Mouse (Mus musculus) hindbrain, embryonic 11.5 days (tissue): Measurements from ENCODE around the gene Fam129b. TPM values are rescaled to one million over a fixed set of nuclear protein-coding genes. Genes with fewer than 3 reads are reported as not detected.

Experiments used
- ATAC-seq: fragments of 200-750 bp; cut with Nextera tagmentation; 2 replicates; pipeline ENCODE4 v1.8.0; 2017; ENCODE audit warnings: mild to moderate bottlenecking, moderate TSS enrichment, moderate library complexity; ENCODE audit not compliant: low FRiP score
- DNase-seq: peaks from one replicate; pipeline ENCODE4 v3.0.0-alpha.2; 2015; ENCODE audit warnings: low spot score
- H3K27ac ChIP-seq: fragments of 300-500 bp; sonication (generic); 2 replicates; pipeline ENCODE4 v1.5.1; 2014; ENCODE audit warnings: mild to moderate bottlenecking, low read depth, low read length
- H3K27me3 ChIP-seq: fragments of 300-500 bp; sonication (generic); 2 replicates; pipeline ENCODE4 v1.6.1; 2014; ENCODE audit warnings: mild to moderate bottlenecking, low read length, moderate library complexity, mixed read lengths; ENCODE audit not compliant: control insufficient read depth, insufficient read depth
- H3K36me3 ChIP-seq: fragments of 300-500 bp; sonication (generic); 2 replicates; pipeline ENCODE4 v1.6.1; 2014; ENCODE audit warnings: mild to moderate bottlenecking, low read length, moderate library complexity, mixed read lengths; ENCODE audit not compliant: control insufficient read depth, insufficient read depth
- H3K4me1 ChIP-seq: fragments of 300-500 bp; sonication (generic); replicated peaks from 2 replicates; pipeline ENCODE4 v1.6.1; 2014; ENCODE audit warnings: low read length, mixed read lengths; ENCODE audit not compliant: control insufficient read depth, insufficient read depth
- H3K4me2 ChIP-seq: fragments of 300-500 bp; sonication (generic); replicated peaks from 2 replicates; pipeline ENCODE4 v1.6.1; 2014; ENCODE audit warnings: mild to moderate bottlenecking, low read depth, low read length
- H3K4me3 ChIP-seq: fragments of 300-500 bp; sonication (generic); 2 replicates; pipeline ENCODE4 v1.5.1; 2014; ENCODE audit warnings: low read depth, low read length
- H3K9ac ChIP-seq: fragments of 300-500 bp; sonication (generic); 2 replicates; pipeline ENCODE4 v1.6.1; 2014; ENCODE audit warnings: low read depth, low read length
- H3K9me3 ChIP-seq: fragments of 300-500 bp; sonication (generic); 2 replicates; pipeline ENCODE4 v1.6.1; 2016; ENCODE audit warnings: low read length; ENCODE audit not compliant: control insufficient read depth
- WGBS: fragments of 180-500 bp; shearing (Covaris S2); extraction: QIAGEN DNeasy Blood & Tissue Kit; methylation state at CpG from one replicate; pipeline ENCODE4 v1.1.7; 2014; 5-methylcytosine and 5-hydroxymethylcytosine counted together
- polyA plus RNA-seq: library from polyadenylated mRNA; unstranded; fragments of >200 nt; fragmentation: Nextera tagmentation; extraction: Ambion mirVana; gene quantifications from 2 replicates; pipeline ENCODE4 v1.2.1, GENCODE M21; 2014

Gene Fam129b
- polyA plus RNA-seq, 1 experiment from 2014 or later: 11.6 TPM

DNA sequence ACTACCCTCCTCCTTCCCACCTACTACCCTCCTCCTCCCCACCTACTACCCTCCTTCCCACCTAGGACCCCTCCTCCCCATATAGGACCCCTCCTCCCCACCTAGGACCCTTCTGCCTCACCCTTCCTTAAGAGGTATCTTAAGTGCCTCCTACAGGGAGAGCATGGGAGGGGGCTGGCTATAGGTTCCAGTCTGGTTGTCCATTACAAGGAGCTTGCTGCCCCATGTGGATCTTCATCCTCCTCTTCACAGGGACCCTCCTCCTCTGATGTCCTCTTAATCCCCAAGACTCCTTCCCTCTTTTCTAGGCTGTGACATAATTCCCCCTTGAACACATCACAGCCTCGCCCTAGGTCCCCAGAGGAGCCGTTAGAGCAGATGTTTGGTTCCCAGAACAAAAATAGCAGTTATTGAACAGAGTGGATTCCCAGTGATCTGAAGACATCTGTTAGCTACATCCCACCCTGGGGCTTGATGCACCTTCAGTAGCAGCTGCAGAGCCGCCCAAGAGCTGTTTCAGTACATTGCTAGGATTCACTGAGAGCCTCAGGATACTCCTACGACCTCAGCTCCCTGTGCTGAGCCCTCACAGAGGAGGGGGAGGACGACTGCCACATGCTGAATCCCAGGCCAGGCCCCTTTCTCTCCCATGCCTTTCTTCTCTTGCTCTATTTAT lies 20.0 kb upstream of the Fam129b start:
- DNase-seq (no peak), ATAC-seq (no peak)
- Histone ChIP-seq H3K9ac (no peak overlapping the region), H3K36me3 (no peaks in the 10 kb centered on the region), H3K4me1 (0 out of 2 replicates have a peak, but pooled peaks cover 4% of the 10 kb centered on the region), H3K9me3 (no peaks in the 10 kb centered on the region), H3K27me3 (peaks cover 8% of the 10 kb centered on the region), H3K4me3 (no peak overlapping the region), H3K4me2 (no peak overlapping the region), H3K27ac (no peak overlapping the region)
- 51% methylated on average over 5 of the region's 5 CpGs for WGBS

DNA sequence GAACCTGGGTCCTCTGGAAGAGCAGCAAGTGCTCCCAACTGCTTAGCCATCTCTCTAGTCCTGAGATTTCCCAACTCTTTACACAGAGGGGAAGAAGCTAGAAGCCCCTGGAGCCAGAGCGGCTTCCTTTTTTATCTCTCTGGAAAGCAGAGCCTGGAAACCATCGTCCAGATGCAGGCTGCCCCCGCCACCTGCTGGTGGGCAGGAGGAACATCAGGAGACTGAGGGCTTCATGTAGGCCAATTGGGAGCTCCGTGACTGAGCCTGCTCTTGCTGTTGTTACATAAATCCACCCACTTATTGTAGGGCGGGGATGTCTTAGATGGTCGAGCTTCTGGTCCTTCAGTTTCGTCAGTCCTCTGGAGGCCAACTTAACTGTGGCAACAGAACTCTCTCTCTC lies 18.3 kb upstream of the Fam129b start:
- Histone ChIP-seq H3K4me2 (no peak overlapping the region), H3K9ac (no peak overlapping the region), H3K4me3 (no peak overlapping the region), H3K36me3 (no peaks in the 10 kb centered on the region), H3K27me3 (peaks cover 2% of the 10 kb centered on the region; the same call in 1 of the 2 replicates), H3K4me1 (no peaks in the 10 kb centered on the region), H3K27ac (no peak overlapping the region), H3K9me3 (no peaks in the 10 kb centered on the region)
- WGBS: 2% methylated on average over 7 of the region's 7 CpGs
- DNase-seq (peak; percentile 86), ATAC-seq (no peak)

DNA sequence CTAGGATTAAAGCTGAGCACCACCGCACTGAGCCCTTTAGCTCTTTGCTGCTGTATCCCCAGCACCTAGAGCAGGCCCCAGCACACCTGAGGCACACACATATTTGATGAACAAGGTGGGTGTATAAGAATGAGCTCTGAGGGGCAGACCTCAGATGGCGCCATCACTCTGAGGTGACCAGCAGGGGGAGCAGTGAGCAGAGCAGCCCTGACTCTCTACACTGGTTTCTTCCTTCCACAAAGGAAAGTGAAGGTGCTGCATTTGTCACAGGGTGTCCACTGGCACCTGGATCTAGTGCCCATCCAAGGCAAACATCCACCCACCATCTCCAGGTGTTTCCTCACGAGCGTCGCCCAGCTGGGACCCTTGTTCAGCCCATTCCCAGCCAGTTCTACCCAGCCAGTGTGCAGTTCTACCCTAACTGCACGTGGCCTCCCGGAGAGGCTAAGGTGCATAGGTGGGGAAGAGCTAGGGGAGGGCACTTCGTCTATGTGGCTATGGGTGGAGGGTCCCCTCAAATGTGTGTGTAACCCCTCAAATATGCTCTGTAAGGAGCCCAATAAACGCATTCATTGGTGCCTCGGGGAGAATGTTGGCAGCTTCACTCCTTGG lies 16.8 kb upstream of the Fam129b start:
- 0 out of 2 replicates have a peak, but pooled peaks have one; percentile 43 for ATAC-seq
- 40% methylated on average over 10 of the region's 10 CpGs for WGBS
- no peak overlapping the region for H3K4me2 ChIP-seq

DNA sequence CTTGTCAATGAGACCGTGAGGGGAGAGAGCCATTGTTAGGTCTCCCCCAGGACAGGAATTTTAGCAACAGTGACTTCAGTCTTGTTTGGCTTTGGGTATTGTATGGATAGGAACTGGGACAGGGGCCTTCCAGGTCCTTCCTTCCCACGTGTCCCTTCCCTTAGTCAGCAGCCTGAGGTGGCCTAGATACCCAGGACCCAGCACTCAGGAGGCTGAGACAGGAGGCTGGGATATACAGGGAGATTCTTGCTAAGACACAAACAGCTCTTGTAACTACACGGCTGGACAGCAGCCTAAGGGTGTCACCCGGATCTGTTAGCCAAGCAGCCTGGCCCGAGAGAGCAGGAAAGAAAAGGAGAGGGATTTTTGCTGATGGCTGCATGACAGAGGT lies 16.3 kb upstream of the Fam129b start:
- DNase-seq (no peak), ATAC-seq (no peak)
- H3K4me3 ChIP-seq: no peak overlapping the region
- WGBS: 84% methylated on average over 5 of the region's 5 CpGs
- no peak overlapping the region for H3K4me2 ChIP-seq
- H3K4me1 ChIP-seq: no peaks in the 10 kb centered on the region
- no peak overlapping the region for H3K9ac ChIP-seq
- no peaks in the 10 kb centered on the region for H3K27me3 ChIP-seq
- no peaks in the 10 kb centered on the region for H3K36me3 ChIP-seq
- no peaks in the 10 kb centered on the region for H3K9me3 ChIP-seq
- no peak overlapping the region for H3K27ac ChIP-seq

More for the DNA sequence above, 16.8 kb upstream of the Fam129b start:
- Histone ChIP-seq H3K36me3 (no peaks in the 10 kb centered on the region), H3K9ac (no peak overlapping the region), H3K4me1 (no peaks in the 10 kb centered on the region), H3K27ac (no peak overlapping the region), H3K9me3 (no peaks in the 10 kb centered on the region), H3K27me3 (no peaks in the 10 kb centered on the region), H3K4me3 (no peak overlapping the region)
- peak; percentile 82 for DNase-seq

DNA sequence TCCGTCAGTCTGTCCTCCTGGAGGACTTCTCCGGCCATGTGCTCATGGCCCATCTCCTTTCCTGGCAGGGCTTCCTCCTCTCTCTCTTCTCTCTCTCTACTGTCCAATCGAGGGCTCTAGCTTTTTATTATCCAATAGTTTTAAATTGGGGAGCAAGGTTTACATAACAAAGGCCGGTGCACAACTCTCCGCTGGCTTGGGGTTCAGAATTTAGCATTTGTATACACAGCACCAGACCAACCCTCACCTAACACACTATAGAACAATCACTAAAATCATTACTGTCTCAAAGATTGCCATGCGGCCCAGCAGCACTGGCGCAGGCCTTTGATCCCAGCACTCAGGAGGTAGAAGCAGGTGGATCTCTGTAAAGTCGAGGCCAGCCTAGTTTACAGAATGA lies 15.1 kb upstream of the Fam129b start:
- 85% methylated on average over 8 of the region's 8 CpGs for WGBS
- Histone ChIP-seq H3K9me3 (no peaks in the 10 kb centered on the region), H3K36me3 (no peaks in the 10 kb centered on the region), H3K4me3 (no peak overlapping the region), H3K9ac (no peak overlapping the region), H3K27ac (no peak overlapping the region), H3K27me3 (no peaks in the 10 kb centered on the region), H3K4me1 (no peaks in the 10 kb centered on the region), H3K4me2 (no peak overlapping the region)
- no peak for ATAC-seq
- DNase-seq: no peak

DNA sequence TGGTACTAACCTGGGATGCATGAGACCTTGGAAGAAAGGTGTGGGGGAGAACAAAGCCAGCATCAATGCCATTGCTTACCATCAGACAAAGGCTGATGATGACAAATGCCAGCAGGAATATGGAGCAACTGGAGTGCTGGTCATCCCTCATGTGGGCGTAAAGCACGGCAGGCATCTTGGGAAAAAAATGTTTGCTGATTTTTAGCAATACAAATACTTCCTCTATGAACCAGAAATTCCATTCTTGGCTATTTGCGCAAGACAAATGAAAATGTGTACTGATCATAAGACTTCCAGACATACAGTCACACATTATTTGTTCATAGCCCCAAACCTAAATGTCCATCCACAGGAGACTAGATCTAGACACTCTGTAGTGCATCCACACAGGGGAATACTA lies 12.6 kb upstream of the Fam129b start:
- no peaks in the 10 kb centered on the region for H3K4me1 ChIP-seq
- ATAC-seq: no peak
- no peak overlapping the region for H3K27ac ChIP-seq
- H3K9me3 ChIP-seq: no peaks in the 10 kb centered on the region
- no peak overlapping the region for H3K4me3 ChIP-seq
- no peak overlapping the region for H3K4me2 ChIP-seq
- WGBS: 93% methylated on average over 3 of the region's 3 CpGs
- H3K9ac ChIP-seq: no peak overlapping the region
- no peaks in the 10 kb centered on the region for H3K27me3 ChIP-seq
- no peak for DNase-seq
- H3K36me3 ChIP-seq: no peaks in the 10 kb centered on the region

DNA sequence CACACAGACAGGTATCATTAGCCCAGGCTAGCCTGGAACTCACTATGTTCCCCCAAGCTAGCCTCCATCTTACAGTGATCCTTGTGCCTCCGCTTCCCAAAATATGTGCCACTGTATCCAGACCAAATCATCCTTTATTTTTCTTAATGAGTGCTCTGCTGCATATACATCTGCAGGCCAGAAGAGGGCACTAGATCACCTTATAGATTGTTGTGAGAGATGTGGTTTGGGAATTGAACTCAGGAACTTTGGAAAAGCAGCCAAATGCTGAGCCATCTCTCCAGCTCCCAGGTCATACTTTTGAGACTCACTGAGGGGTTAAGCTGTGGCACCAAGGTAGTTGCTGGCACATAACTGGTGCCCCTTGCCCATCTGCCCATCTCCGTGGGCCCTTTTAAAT lies 11.2 kb upstream of the Fam129b start:
- Histone ChIP-seq H3K9ac (no peak overlapping the region), H3K4me2 (no peak overlapping the region), H3K9me3 (no peaks in the 10 kb centered on the region), H3K27ac (no peak overlapping the region), H3K4me3 (no peak overlapping the region), H3K36me3 (no peaks in the 10 kb centered on the region), H3K27me3 (no peaks in the 10 kb centered on the region), H3K4me1 (no peaks in the 10 kb centered on the region)
- ATAC-seq: no peak
- peak; percentile 62 for DNase-seq
- WGBS: 64% methylated on average over 2 of the region's 2 CpGs

DNA sequence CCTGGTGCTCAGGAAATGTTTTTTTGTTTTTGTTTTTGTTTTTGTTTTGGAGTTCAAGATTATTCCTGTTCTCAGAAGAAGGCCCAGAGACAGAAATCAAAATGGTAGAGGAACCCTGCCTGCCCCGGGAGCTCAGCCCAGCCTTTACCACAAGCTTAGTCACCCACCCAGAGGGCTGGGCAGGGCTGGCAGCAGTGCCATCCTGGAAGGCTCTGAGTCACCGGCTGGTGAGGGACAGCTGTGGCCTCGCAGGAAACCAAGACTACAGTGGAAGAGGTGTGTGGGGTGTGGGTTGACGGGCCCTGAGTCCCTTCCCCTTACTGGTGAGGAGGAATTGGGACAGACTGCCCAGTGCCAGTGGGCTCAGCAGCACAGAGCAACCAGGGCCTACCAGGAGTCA lies 8.6 kb upstream of the Fam129b start:
- Histone ChIP-seq H3K9me3 (no peaks in the 10 kb centered on the region), H3K27ac (no peak overlapping the region), H3K9ac (no peak overlapping the region), H3K27me3 (no peaks in the 10 kb centered on the region), H3K4me1 (no peaks in the 10 kb centered on the region), H3K4me3 (no peak overlapping the region), H3K36me3 (no peaks in the 10 kb centered on the region), H3K4me2 (no peak overlapping the region)
- DNase-seq: no peak
- 87% methylated on average over 4 of the region's 4 CpGs for WGBS
- no peak for ATAC-seq

DNA sequence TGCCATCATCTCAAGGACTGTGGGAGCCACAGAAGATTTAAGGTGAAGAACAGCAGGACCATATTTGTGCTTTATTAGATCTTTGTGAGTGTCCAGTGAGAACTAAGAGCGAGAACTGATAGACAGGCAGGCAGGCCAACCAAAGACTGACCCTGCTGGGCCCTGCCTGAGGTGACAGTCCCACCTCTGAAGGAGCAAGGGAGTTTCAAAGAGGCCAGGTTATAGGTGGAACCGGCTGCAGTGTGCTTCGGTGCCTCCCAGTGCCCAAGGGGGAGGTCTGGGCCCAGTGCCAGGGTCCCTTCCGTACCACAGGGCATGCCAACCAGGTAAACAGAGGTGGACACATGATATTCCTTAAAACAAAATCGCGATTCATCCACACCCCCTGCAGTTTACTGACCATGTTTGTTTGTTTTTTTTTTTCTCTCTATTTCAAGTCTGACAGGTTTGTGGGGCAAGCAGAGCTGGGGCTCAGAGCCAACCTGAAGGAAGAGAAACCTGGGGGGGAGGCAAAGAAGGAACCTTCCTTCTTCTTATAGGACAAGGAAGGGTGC lies 6.1 kb upstream of the Fam129b start:
- H3K27ac ChIP-seq: no peak overlapping the region
- no peak overlapping the region for H3K9ac ChIP-seq
- no peak for DNase-seq
- peaks cover under 1% of the 10 kb centered on the region for H3K4me1 ChIP-seq
- H3K4me3 ChIP-seq: no peak overlapping the region
- WGBS: 62% methylated on average over 6 of the region's 6 CpGs
- H3K4me2 ChIP-seq: no peak overlapping the region
- no peaks in the 10 kb centered on the region for H3K27me3 ChIP-seq
- H3K36me3 ChIP-seq: no peaks in the 10 kb centered on the region
- H3K9me3 ChIP-seq: no peaks in the 10 kb centered on the region
- no peak for ATAC-seq
